Mouse (Mus musculus) lung, postnatal 0 days (tissue): ENCODE measurements around the gene Dysf. TPM values are rescaled to one million over a fixed set of nuclear protein-coding genes. Genes with fewer than 3 reads are reported as not detected.

Experiments used
- ATAC-seq: fragments of 200-750 bp; cut with Nextera tagmentation; 2 replicates; pipeline ENCODE4 v1.8.0; 2017; ENCODE audit warnings: moderate library complexity
- DNase-seq: peaks from one replicate; pipeline ENCODE4 v3.0.0-alpha.2; 2016; ENCODE audit warnings: low spot score
- H3K27ac ChIP-seq: fragments of 300-500 bp; sonication (generic); 2 replicates; pipeline ENCODE4 v1.5.1; 2014; ENCODE audit warnings: antibody characterized with exemption, mild to moderate bottlenecking, low read length, mixed read lengths
- H3K27me3 ChIP-seq: fragments of 300-500 bp; sonication (generic); replicated peaks from 2 replicates; pipeline ENCODE4 v1.6.1; 2014; ENCODE audit warnings: low read length, mixed read lengths; ENCODE audit not compliant: insufficient read depth
- H3K36me3 ChIP-seq: fragments of 300-500 bp; sonication (generic); 2 replicates; pipeline ENCODE4 v1.6.1; 2014; ENCODE audit warnings: low read length, mixed read lengths; ENCODE audit not compliant: insufficient read depth
- H3K4me1 ChIP-seq: fragments of 300-500 bp; sonication (generic); 2 replicates; pipeline ENCODE4 v1.6.1; 2014; ENCODE audit warnings: antibody characterized with exemption, low read depth, low read length, mixed read lengths; ENCODE audit not compliant: insufficient read depth
- H3K4me2 ChIP-seq: fragments of 300-500 bp; sonication (generic); replicated peaks from 2 replicates; pipeline ENCODE4 v1.6.1; 2014; ENCODE audit warnings: low read depth, mild to moderate bottlenecking, low read length, moderate library complexity, mixed read lengths
- H3K4me3 ChIP-seq: fragments of 300-500 bp; sonication (generic); 2 replicates; pipeline ENCODE4 v1.5.1; 2014; ENCODE audit warnings: low read depth, low read length
- H3K9ac ChIP-seq: fragments of 300-500 bp; sonication (generic); replicated peaks from 2 replicates; pipeline ENCODE4 v1.6.1; 2014; ENCODE audit warnings: low read depth, mild to moderate bottlenecking
- H3K9me3 ChIP-seq: fragments of 300-500 bp; sonication (generic); 2 replicates; pipeline ENCODE4 v1.6.1; 2016; ENCODE audit warnings: low read length, mixed read lengths
- CTCF ChIP-seq: IDR thresholded peaks from 2 replicates; pipeline ENCODE4 v1.5.1; 2016; ENCODE audit warnings: antibody characterized with exemption, mild to moderate bottlenecking
- EP300 ChIP-seq: IDR thresholded peaks from 2 replicates; pipeline ENCODE4 v1.6.1; 2016; ENCODE audit warnings: antibody characterized with exemption, mild to moderate bottlenecking, control low read depth
- WGBS: fragments of 180-500 bp; shearing (Covaris S2); extraction: QIAGEN DNeasy Blood & Tissue Kit; methylation state at CpG from one replicate; pipeline ENCODE4 v1.1.7; 2014; 5-methylcytosine and 5-hydroxymethylcytosine counted together
- polyA plus RNA-seq: library from polyadenylated mRNA; unstranded; fragments of >200 nt; fragmentation: Nextera tagmentation; extraction: Ambion mirVana; gene quantifications from 2 replicates; pipeline ENCODE4 v1.2.1, GENCODE M21; 2015

Dysf gene
- polyA plus RNA-seq, 1 experiment from 2014 or later: 6.6 TPM

DNA sequence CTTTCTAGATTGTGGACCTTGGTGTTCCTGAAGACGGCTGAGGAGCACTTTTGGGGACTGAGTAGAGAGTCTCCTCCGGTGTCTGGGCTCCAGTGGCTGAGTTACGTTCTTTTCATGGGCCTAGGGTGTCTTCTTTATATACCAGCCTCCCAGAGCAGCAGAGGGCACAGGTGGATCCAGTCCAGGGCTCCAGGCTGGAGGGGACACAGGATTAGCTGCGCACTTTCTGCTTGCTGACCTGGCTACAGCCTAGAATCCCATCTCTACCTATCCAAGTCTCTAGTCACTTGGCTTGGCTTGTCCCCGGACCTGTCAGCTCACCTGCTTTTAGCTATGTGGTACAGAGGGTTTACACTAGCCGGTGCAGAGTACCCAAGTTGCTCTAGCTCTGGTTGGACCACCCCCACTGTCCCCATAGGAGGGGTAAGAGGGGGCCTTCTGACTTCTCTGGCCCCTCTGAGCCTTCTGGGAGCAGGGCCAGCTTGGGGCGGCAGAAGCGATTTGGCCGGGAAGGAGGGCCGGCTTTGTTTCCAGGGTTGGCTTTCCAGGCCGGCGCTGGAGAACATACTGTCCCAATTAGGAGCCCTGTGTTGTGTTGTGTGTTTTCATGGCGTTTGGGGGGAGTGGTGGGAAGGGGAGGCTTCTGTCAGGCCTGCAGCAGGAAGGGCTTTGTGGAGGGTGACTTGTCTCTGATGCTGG is 201.5 kb downstream of the Dysf start:
- DNase-seq: peak; percentile 36
- Histone ChIP-seq H3K4me1 (no peaks in the 10 kb centered on the region), H3K36me3 (no peaks in the 10 kb centered on the region), H3K9ac (no peak overlapping the region), H3K27ac (no peak overlapping the region), H3K27me3 (no peaks in the 10 kb centered on the region), H3K9me3 (no peaks in the 10 kb centered on the region), H3K4me3 (no peak overlapping the region), H3K4me2 (no peak overlapping the region)
- ATAC-seq: peak; percentile 66
- TF ChIP-seq CTCF (no peak), EP300 (no peak)
- WGBS: 63% methylated on average over 13 of the region's 13 CpGs

DNA sequence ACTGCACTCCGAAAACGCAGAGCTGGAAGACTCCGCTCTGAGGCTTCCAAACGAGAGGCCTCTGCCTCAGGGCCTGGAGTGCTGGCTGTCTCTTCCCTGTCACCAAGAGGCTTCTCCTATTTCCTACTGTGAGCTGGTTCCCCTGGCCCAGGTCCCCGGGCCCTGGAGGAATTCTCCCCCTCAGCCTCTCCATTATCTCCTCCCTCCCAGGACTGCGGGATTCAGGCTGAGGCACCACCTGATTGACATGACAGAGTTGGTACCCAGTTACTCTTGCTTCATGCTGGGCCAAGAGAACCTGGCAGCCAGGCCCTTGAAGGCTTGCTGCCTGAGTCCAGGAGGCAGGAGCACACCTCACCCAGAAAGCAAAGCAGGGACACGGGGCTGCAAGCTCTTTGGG is 203.1 kb downstream of the Dysf start:
- no peak overlapping the region for H3K4me3 ChIP-seq
- no peaks in the 10 kb centered on the region for H3K4me1 ChIP-seq
- DNase-seq (no peak), ATAC-seq (no peak)
- H3K36me3 ChIP-seq: no peaks in the 10 kb centered on the region
- WGBS: 67% methylated on average over 7 of the region's 7 CpGs
- TF ChIP-seq CTCF: no peak
- TF ChIP-seq EP300: no peak
- no peaks in the 10 kb centered on the region for H3K9me3 ChIP-seq
- H3K27me3 ChIP-seq: no peaks in the 10 kb centered on the region
- no peak overlapping the region for H3K4me2 ChIP-seq
- H3K9ac ChIP-seq: no peak overlapping the region
- H3K27ac ChIP-seq: no peak overlapping the region

DNA sequence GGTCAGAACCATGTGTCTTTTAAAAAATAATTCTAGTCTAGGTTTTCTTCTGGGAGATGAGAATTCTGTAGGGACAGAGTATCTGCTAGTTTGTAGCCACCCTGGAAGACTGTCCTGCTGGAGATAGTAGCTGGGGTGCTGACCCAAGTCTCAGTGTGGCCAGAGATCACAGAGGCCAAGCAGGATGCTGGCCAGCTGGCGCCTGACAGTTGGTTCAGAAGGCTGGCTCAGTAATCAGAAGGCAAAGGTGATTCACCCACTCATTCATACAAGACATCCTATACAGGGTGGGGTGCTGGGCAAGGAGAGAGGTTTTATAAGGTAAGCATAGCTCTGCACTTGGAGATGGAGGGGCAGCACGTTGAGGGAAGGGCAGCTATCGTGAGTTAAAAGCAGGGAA is 204.7 kb downstream of the Dysf start:
- Histone ChIP-seq H3K4me1 (no peaks in the 10 kb centered on the region), H3K36me3 (no peaks in the 10 kb centered on the region), H3K27me3 (no peaks in the 10 kb centered on the region), H3K27ac (no peak overlapping the region), H3K9ac (no peak overlapping the region), H3K4me2 (no peak overlapping the region), H3K4me3 (no peak overlapping the region), H3K9me3 (no peaks in the 10 kb centered on the region)
- WGBS: 53% methylated on average over 3 of the region's 3 CpGs
- no peak for TF ChIP-seq CTCF
- no peak for TF ChIP-seq EP300
- ATAC-seq (no peak), DNase-seq (no peak)

DNA sequence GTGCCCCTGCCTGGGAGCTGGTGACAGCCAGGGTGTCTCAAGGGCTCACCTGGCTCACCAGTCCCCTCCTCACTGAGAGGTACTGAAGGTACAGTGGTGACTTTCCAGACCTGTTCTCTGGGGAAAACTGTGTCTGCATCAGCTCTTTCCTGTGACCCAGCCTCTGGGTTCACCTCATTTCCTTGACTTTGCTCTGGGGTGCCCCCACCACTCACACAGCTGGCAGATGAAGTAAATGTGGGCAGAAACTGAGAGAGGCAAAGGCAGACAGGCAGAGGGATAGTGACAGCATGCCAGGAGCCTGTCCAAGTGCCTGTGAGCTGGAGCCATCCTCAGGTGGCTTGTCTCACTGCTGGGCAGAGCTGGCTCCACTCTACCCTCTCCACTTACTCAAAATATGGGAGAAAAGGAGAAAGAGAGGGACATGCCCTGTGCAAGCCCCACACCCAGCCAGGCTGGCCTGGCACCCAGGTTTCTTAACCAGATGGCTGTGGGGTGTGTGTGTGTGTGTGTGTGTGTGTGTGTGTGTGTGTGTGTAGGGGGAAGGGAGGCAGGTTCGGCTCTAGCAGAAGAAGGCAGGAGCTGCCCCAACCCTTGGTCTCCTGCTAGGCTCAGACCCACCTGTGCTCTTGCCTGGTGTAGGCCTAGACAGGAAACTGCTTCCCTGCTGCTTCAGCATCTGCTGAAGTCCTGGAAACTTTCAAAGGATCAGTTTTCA is 209.0 kb downstream of the Dysf start:
- 20% methylated on average over 1 of the region's 1 CpGs for WGBS
- Histone ChIP-seq H3K36me3 (no peaks in the 10 kb centered on the region), H3K9me3 (no peaks in the 10 kb centered on the region), H3K4me3 (no peak overlapping the region), H3K27ac (no peak overlapping the region), H3K27me3 (no peaks in the 10 kb centered on the region), H3K4me1 (no peaks in the 10 kb centered on the region), H3K4me2 (no peak overlapping the region), H3K9ac (no peak overlapping the region)
- DNase-seq (no peak), ATAC-seq (no peak)
- TF ChIP-seq EP300 (no peak), CTCF (no peak)

DNA sequence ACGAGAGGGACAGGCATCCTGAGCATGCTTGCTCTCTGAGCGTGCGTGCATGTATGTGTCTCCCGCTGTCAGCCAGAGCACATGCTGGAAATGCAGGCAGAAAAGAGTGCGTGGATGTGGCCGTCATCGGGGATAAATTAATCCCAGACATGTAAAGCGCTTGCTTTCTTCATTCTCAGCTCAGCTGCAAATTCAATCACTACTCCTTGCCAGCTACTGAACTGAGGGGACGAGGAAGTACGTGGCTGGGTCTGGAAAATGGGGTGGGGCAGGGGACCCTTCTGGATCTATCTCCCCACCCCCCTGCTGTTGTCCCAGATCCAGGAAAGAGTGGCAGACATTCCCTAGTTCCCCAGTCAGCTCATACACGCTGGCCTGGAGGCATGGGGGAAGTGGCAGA is 210.7 kb downstream of the Dysf start:
- Histone ChIP-seq H3K9me3 (no peaks in the 10 kb centered on the region), H3K4me1 (no peaks in the 10 kb centered on the region), H3K4me3 (no peak overlapping the region), H3K36me3 (no peaks in the 10 kb centered on the region), H3K9ac (no peak overlapping the region), H3K4me2 (no peak overlapping the region), H3K27me3 (no peaks in the 10 kb centered on the region), H3K27ac (no peak overlapping the region)
- 75% methylated on average over 11 of the region's 11 CpGs for WGBS
- DNase-seq: no peak
- no peak for TF ChIP-seq EP300
- no peak for TF ChIP-seq CTCF
- no peak for ATAC-seq

DNA sequence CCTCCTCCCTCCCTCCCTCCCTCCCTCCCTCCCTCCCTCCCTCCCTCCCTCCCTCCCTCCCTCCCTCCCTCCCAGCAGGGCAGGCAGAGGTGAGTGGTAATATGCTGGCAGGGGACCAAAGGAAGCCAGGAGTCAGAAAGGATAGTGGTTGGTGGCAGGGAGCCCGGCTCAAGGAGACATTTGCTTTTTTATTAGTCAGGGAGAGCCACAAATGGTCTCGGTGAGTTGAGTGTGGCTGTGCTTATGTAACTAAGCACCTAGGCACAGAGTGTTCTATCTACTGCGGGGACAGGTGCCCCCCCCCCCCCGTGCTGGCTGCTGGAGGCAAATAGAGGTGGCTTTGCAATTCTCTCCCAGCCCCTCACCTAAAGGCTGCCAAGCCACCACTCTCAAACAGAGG is 216.5 kb downstream of the Dysf start:
- WGBS: 25% methylated on average over 3 of the region's 4 CpGs
- no peak for TF ChIP-seq EP300
- TF ChIP-seq CTCF: no peak
- DNase-seq (peak; percentile 32), ATAC-seq (peak; percentile 50)
- Histone ChIP-seq H3K4me1 (no peaks in the 10 kb centered on the region), H3K36me3 (no peaks in the 10 kb centered on the region), H3K4me2 (no peak overlapping the region), H3K4me3 (no peak overlapping the region), H3K27me3 (no peaks in the 10 kb centered on the region), H3K9me3 (no peaks in the 10 kb centered on the region), H3K27ac (no peak overlapping the region), H3K9ac (no peak overlapping the region)
